In genomic region chr2:13039785-13040184, GRCm38 (mm10) we compare ENCODE assay signal across 17 mouse cellular contexts. TPM values are rescaled to one million over a fixed set of nuclear protein-coding genes. Genes with fewer than 3 reads are reported as not detected.
"Had no signal": no experiment of that assay in that cellular context is flagged by ENCODE, and none has a peak within 500 bp of the region (broad histone marks: within the 10 kb centered on the region; RNA-seq: fewer than 3 reads in every experiment).

No protein-coding gene starts in this region.

- H3K27me3 ChIP-seq: kidney, embryonic 15.5 days; midbrain, embryonic 13.5 days; neural tube, embryonic 12.5 days had no signal

- H3K9me3 ChIP-seq: kidney, embryonic 15.5 days; limb, embryonic 10.5 days; liver, embryonic 13.5 days; midbrain, embryonic 13.5 days; neural tube, embryonic 12.5 days had no signal

- H3K4me2 ChIP-seq: kidney, embryonic 15.5 days; liver, embryonic 13.5 days; midbrain, embryonic 13.5 days; neural tube, embryonic 12.5 days had no signal

- H3K36me3 ChIP-seq: kidney, embryonic 15.5 days; limb, embryonic 10.5 days; liver, embryonic 13.5 days; midbrain, embryonic 13.5 days; neural tube, embryonic 12.5 days had no signal

- H3K9ac ChIP-seq: kidney, embryonic 15.5 days; liver, embryonic 13.5 days; midbrain, embryonic 13.5 days; neural tube, embryonic 12.5 days had no signal

- H3K27ac ChIP-seq: kidney, embryonic 15.5 days; left cerebral cortex, adult 2 months; limb, embryonic 10.5 days; liver, embryonic 13.5 days; midbrain, embryonic 13.5 days; neural tube, embryonic 12.5 days had no signal

- H3K4me1 ChIP-seq: kidney, embryonic 15.5 days; limb, embryonic 10.5 days; midbrain, embryonic 13.5 days; neural tube, embryonic 12.5 days had no signal

- H3K4me3 ChIP-seq: kidney, embryonic 15.5 days; left cerebral cortex, adult 2 months; limb, embryonic 10.5 days; liver, embryonic 13.5 days; midbrain, embryonic 13.5 days; myocyte; neural tube, embryonic 12.5 days had no signal

- DNase-seq: kidney, postnatal 14 days; liver, embryonic 13.5 days; lung, adult 2 months; lung, postnatal 36 days; retina, postnatal 1 day; right cerebral cortex, postnatal 25 days; thymus, adult 18-20 months; thymus, postnatal 14 days had no signal

- ATAC-seq: lung, postnatal 0 days; midbrain, embryonic 13.5 days had no signal

RNA-seq across cellular contexts. Expression of gene C1ql3, which starts 28.2 kb away (rescaled TPM):
- total RNA-seq: megakaryocyte progenitor cell, adult 5-6 weeks; neutrophil, adult 5-6 weeks had no signal
